Comparison of ENCODE assay signal across 8 mouse cellular contexts in the genomic region with DNA sequence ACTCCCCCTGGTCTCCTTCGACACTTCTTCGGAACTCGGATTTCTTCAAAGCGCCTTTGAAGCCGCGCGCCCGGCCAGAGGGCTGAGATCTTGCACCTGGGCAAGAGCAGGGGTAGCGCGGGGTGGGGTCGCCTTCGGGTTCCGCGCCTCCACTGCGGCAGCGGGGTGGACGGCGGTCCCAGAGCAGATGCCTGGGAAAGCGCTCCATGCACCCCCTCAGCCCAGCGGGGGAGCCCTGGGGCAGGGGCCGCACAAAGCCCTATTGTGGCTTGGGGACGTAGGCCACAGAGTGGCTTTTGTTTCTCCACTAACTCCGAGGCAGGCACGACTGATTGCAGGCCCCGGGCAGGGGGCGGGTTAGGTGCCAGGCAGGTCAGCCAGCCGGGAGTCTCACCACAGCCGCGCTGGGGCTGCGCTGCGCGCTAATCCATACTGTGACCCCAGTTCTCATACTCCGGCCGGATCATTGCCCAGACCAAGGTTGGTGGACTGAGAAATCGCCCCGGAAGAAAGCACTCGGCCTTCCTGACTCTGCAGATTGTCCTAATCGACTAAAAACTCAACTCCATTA. TPM values are rescaled to one million over a fixed set of nuclear protein-coding genes. Genes with fewer than 3 reads are reported as not detected.
DNase-seq lines count a peak whose midpoint lies in the region; ATAC-seq and TF ChIP-seq lines count a peak whose summit lies in the region.

No protein-coding gene starts in this region.

- H3K4me2 ChIP-seq in hindbrain, embryonic 14.5 days (replicated peaks), result peak overlapping the region; percentile 83
- peak overlapping the region; percentile 71 for H3K4me2 ChIP-seq in limb, embryonic 11.5 days (ENCODE audit: low read depth, severe bottlenecking)

- DNase-seq in adrenal gland, postnatal 10 days, result peak; percentile 32
- DNase-seq in adrenal gland, adult 8-10 months, result no peak
- DNase-seq in thymus, adult 2 months, result no peak
- no peak for DNase-seq in thymus, postnatal 4 days
- no peak for DNase-seq in hindbrain, embryonic 14.5 days (ENCODE audit: low spot score)
- DNase-seq in limb, embryonic 11.5 days (ENCODE audit: low spot score), result peak; percentile 83
- DNase-seq in neural tube, embryonic 10.5 days (ENCODE audit: extremely low spot score, low spot score), result peak; percentile 86
- no peak for DNase-seq in T-cell, adult 2 months (ENCODE audit: low spot score)

- H3K4me3 ChIP-seq in thymus, adult 2 months (ENCODE audit: control insufficient read depth, insufficient read depth, low read length), result peak overlapping the region; percentile 26
- peak overlapping the region; percentile 41 for H3K4me3 ChIP-seq in hindbrain, embryonic 14.5 days (replicated peaks; ENCODE audit: low read length)
- H3K4me3 ChIP-seq in limb, embryonic 11.5 days (ENCODE audit: low read depth, low read length), result peak overlapping the region; percentile 44

- H3K27ac ChIP-seq in thymus, adult 2 months (ENCODE audit: control insufficient read depth, insufficient read depth, low read length), result no peak overlapping the region
- H3K27ac ChIP-seq in hindbrain, embryonic 14.5 days, result peak overlapping the region; percentile 60; the same call in 1 of the 2 replicates
- peak overlapping the region; percentile 94 for H3K27ac ChIP-seq in limb, embryonic 11.5 days (replicated peaks; ENCODE audit: low read depth, low read length)

- no peaks in the 10 kb centered on the region for H3K9me3 ChIP-seq in hindbrain, embryonic 14.5 days (ENCODE audit: control insufficient read depth, low read length)
- H3K9me3 ChIP-seq in limb, embryonic 11.5 days (ENCODE audit: control insufficient read depth, low read length), result no peaks in the 10 kb centered on the region

- 7% methylated on average over 38 of the region's 38 CpGs for WGBS in thymus, adult 2 months
- WGBS in hindbrain, embryonic 14.5 days, result under 1% methylated on average over 38 of the region's 38 CpGs
- 2% methylated on average over 38 of the region's 38 CpGs for whole genome bisulfite sequencing in limb, embryonic 11.5 days

- no peak for TF ChIP-seq CTCF in thymus, adult 2 months (IDR thresholded peaks at IDR 0.05; ENCODE audit: borderline replicate concordance, control insufficient read depth, extremely low read depth, insufficient read depth, low read length, poor library complexity)

- peaks cover 21% of the 10 kb centered on the region for H3K4me1 ChIP-seq in thymus, adult 2 months (replicated peaks; ENCODE audit: control insufficient read depth, insufficient read depth, low read length)
- peaks cover 21% of the 10 kb centered on the region for H3K4me1 ChIP-seq in hindbrain, embryonic 14.5 days (replicated peaks; ENCODE audit: control insufficient read depth, insufficient read depth, low read length)
- H3K4me1 ChIP-seq in limb, embryonic 11.5 days (ENCODE audit: control insufficient read depth, insufficient read depth, low read length), result peaks cover 34% of the 10 kb centered on the region

- peak; percentile 51; the same call in 1 of the 2 replicates for ATAC-seq in hindbrain, embryonic 14.5 days (ENCODE audit: low FRiP score)
- ATAC-seq in limb, embryonic 11.5 days (ENCODE audit: insufficient number of reproducible peaks, low FRiP score, low TSS enrichment, low read depth), result peak; percentile 48

- peak overlapping the region; percentile 63 for H3K9ac ChIP-seq in hindbrain, embryonic 14.5 days
- peak overlapping the region; percentile 80 for H3K9ac ChIP-seq in limb, embryonic 11.5 days (ENCODE audit: low read length)

- no peaks in the 10 kb centered on the region for H3K36me3 ChIP-seq in thymus, adult 2 months (ENCODE audit: control insufficient read depth, insufficient read depth, low read length)
- H3K36me3 ChIP-seq in hindbrain, embryonic 14.5 days (replicated peaks; ENCODE audit: control insufficient read depth, insufficient read depth), result no peaks in the 10 kb centered on the region
- H3K36me3 ChIP-seq in limb, embryonic 11.5 days (ENCODE audit: control insufficient read depth, insufficient read depth, low read length), result no peaks in the 10 kb centered on the region

- TF ChIP-seq POLR2A in thymus, adult 2 months (IDR thresholded peaks at IDR 0.05; ENCODE audit: control insufficient read depth, extremely low read depth, insufficient read depth, low read length, poor library complexity), result no peak

- H3K27me3 ChIP-seq in thymus, adult 2 months (ENCODE audit: control insufficient read depth, insufficient read depth, low read length), result peaks cover 20% of the 10 kb centered on the region
- H3K27me3 ChIP-seq in hindbrain, embryonic 14.5 days (ENCODE audit: control insufficient read depth, insufficient read depth, low read length), result peaks cover 42% of the 10 kb centered on the region
- no peaks in the 10 kb centered on the region; the same call in 1 of the 2 replicates for H3K27me3 ChIP-seq in limb, embryonic 11.5 days (ENCODE audit: control insufficient read depth, insufficient read depth, low read length)

RNA-seq across cellular contexts. Expression of a gene that starts 5.4 kb away (rescaled TPM):
- total RNA-seq in adrenal gland, postnatal 10 days (2021), result 10 to 100 TPM; 21.4 to 24.7 TPM
- total RNA-seq in adrenal gland, adult 8-10 months (2022), result 10 to 100 TPM; 15.6 to 31.6 (median 21.4) TPM
- 106 and 107 TPM in 2 replicates for polyA plus RNA-seq in thymus, adult 2 months (2012; rRNA removed)
- polyA plus RNA-seq in hindbrain, embryonic 14.5 days (2014; fragmentation: Nextera tagmentation; extraction: Ambion mirVana), result 30.7 and 33.8 TPM in 2 replicates
- polyA plus RNA-seq in limb, embryonic 11.5 days (2014; fragmentation: Nextera tagmentation; extraction: Ambion mirVana), result 115 and 116 TPM in 2 replicates

RNA-seq across cellular contexts. Expression of a gene that starts 11.0 kb away (rescaled TPM):
- 1 to 10 TPM in 1 of 2 experiments, under 1 TPM in 1; 0.15 to 2.3 TPM for total RNA-seq in adrenal gland, postnatal 10 days (2021)
- total RNA-seq in adrenal gland, adult 8-10 months (2022), result under 1 TPM; 0.17 to 0.48 (median 0.33) TPM
- 0.13 and 0.23 TPM in 2 replicates for polyA plus RNA-seq in thymus, adult 2 months (2012; rRNA removed)
- 0.64 and 0.82 TPM in 2 replicates for polyA plus RNA-seq in hindbrain, embryonic 14.5 days (2014; fragmentation: Nextera tagmentation; extraction: Ambion mirVana)
- polyA plus RNA-seq in limb, embryonic 11.5 days (2014; fragmentation: Nextera tagmentation; extraction: Ambion mirVana), result 1.7 and 2.3 TPM in 2 replicates

RNA-seq across cellular contexts. Expression of a gene that starts 24.4 kb away (rescaled TPM):
- 10 to 100 TPM; 50.0 to 62.5 TPM for total RNA-seq in adrenal gland, postnatal 10 days (2021)
- 10 to 100 TPM; 65.4 to 96.8 (median 89.3) TPM for total RNA-seq in adrenal gland, adult 8-10 months (2022)
- polyA plus RNA-seq in thymus, adult 2 months (2012; rRNA removed), result 104 and 105 TPM in 2 replicates
- 77.4 and 78.4 TPM in 2 replicates for polyA plus RNA-seq in hindbrain, embryonic 14.5 days (2014; fragmentation: Nextera tagmentation; extraction: Ambion mirVana)
- 122 and 133 TPM in 2 replicates for polyA plus RNA-seq in limb, embryonic 11.5 days (2014; fragmentation: Nextera tagmentation; extraction: Ambion mirVana)

RNA-seq across cellular contexts. Expression of a gene that starts 30.0 kb away (rescaled TPM):
- 100 to 1,000 TPM; 342 to 354 TPM for total RNA-seq in adrenal gland, postnatal 10 days (2021)
- total RNA-seq in adrenal gland, adult 8-10 months (2022), result 100 to 1,000 TPM; 440 to 517 (median 466) TPM
- polyA plus RNA-seq in thymus, adult 2 months (2012; rRNA removed), result 76.0 and 93.2 TPM in 2 replicates
- polyA plus RNA-seq in hindbrain, embryonic 14.5 days (2014; fragmentation: Nextera tagmentation; extraction: Ambion mirVana), result 518 and 626 TPM in 2 replicates
- 463 and 490 TPM in 2 replicates for polyA plus RNA-seq in limb, embryonic 11.5 days (2014; fragmentation: Nextera tagmentation; extraction: Ambion mirVana)

RNA-seq across cellular contexts. Expression of a gene that starts 50.0 kb away (rescaled TPM):
- total RNA-seq in adrenal gland, postnatal 10 days (2021), result 10 to 100 TPM; 67.8 to 83.4 TPM
- total RNA-seq in adrenal gland, adult 8-10 months (2022), result 10 to 100 TPM; 75.8 to 97.0 (median 91.9) TPM
- 45.0 and 52.1 TPM in 2 replicates for polyA plus RNA-seq in thymus, adult 2 months (2012; rRNA removed)
- 5.3 and 6.2 TPM in 2 replicates for polyA plus RNA-seq in hindbrain, embryonic 14.5 days (2014; fragmentation: Nextera tagmentation; extraction: Ambion mirVana)
- 11.8 and 13.3 TPM in 2 replicates for polyA plus RNA-seq in limb, embryonic 11.5 days (2014; fragmentation: Nextera tagmentation; extraction: Ambion mirVana)

Comparison
In these comparisons a context has a peak if more than half of its experiments do, and no peak if none do; other contexts are left out.
1. DNase-seq: peak in adrenal gland, postnatal 10 days (single experiment), limb, embryonic 11.5 days (single experiment) and neural tube, embryonic 10.5 days (single experiment); none in adrenal gland, adult 8-10 months (single experiment), thymus, adult 2 months (single experiment), thymus, postnatal 4 days (single experiment), hindbrain, embryonic 14.5 days (single experiment) and T-cell, adult 2 months (single experiment).
2. Peak in every context shown above with its lines, with median percentiles within 50 percentile points of each other: H3K4me3 ChIP-seq.